Mouse (Mus musculus): ENCODE measurements around the gene Cfap70.

DNA sequence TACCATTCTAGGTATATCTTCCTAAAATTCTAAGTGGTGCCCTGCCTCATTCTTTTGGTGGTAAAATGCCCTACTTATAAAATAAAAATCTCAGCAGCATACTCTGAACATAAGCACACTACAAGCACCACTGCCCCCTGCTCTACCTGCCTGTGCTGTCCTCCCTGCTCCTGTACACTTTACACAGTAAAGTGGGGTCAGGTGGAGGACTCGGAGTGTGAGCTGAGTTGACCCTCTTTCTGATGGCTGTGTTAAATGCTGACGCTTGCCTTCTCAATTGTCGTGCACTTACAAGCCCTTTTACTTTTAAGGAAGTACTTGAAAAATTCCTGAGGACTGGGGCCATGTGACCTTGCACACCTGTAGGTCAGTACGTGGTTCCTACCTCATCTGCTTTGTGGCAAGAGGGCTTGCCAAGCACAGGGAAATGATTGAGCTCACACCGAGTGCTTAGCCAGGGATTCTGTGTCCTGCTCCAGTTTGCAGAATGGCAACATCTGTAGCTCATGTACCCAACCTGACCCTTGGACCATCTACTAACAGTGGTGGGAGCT lies 72.9 kb downstream of the Cfap70 start:
- no peak for TF ChIP-seq CTCF (IDR thresholded peaks at IDR 0.05; ENCODE audit: low read depth, low read length)
- no peak for TF ChIP-seq GATA1 (IDR thresholded peaks at IDR 0.05; ENCODE audit: borderline replicate concordance, low read length)

Measured in G1E (cell line).